Comparison of ENCODE assay signal across 24 mouse cellular contexts in genomic region chr1:12519601-12520000, GRCm38 (mm10).
"Had no signal": no experiment of that assay in that cellular context is flagged by ENCODE, and none has a peak within 500 bp of the region (broad histone marks: within the 10 kb centered on the region; RNA-seq: fewer than 3 reads in every experiment).

No protein-coding gene starts in this region.

- H3K36me3 ChIP-seq: heart, embryonic 10.5 days; heart, embryonic 12.5 days; hindbrain, embryonic 10.5 days; hindbrain, embryonic 12.5 days; intestine, embryonic 15.5 days; limb, embryonic 13.5 days; liver, embryonic 13.5 days; liver, embryonic 15.5 days had no signal

- H3K9ac ChIP-seq: heart, embryonic 12.5 days; hindbrain, embryonic 12.5 days; hindbrain, embryonic 14.5 days; intestine, embryonic 15.5 days; limb, embryonic 13.5 days; liver, embryonic 13.5 days; liver, embryonic 15.5 days had no signal

- H3K4me3 ChIP-seq: heart, embryonic 10.5 days; heart, embryonic 12.5 days; hindbrain, embryonic 10.5 days; hindbrain, embryonic 12.5 days; intestine, embryonic 15.5 days; layer of hippocampus, adult 2 months; limb, embryonic 13.5 days; liver, embryonic 13.5 days; liver, embryonic 15.5 days had no signal

- H3K27me3 ChIP-seq: heart, embryonic 12.5 days; hindbrain, embryonic 12.5 days; intestine, embryonic 15.5 days; limb, embryonic 13.5 days; liver, embryonic 13.5 days; liver, embryonic 15.5 days had no signal

- H3K27ac ChIP-seq: heart, embryonic 10.5 days; hindbrain, embryonic 10.5 days; hindbrain, embryonic 12.5 days; hindbrain, embryonic 14.5 days; intestine, embryonic 15.5 days; layer of hippocampus, adult 2 months; limb, embryonic 13.5 days; liver, embryonic 13.5 days; liver, embryonic 15.5 days had no signal

- H3K9me3 ChIP-seq: heart, embryonic 10.5 days; heart, embryonic 12.5 days; hindbrain, embryonic 10.5 days; hindbrain, embryonic 12.5 days; intestine, embryonic 15.5 days; limb, embryonic 13.5 days; liver, embryonic 13.5 days; liver, embryonic 15.5 days had no signal

- H3K4me1 ChIP-seq: heart, embryonic 10.5 days; heart, embryonic 12.5 days; hindbrain, embryonic 10.5 days; hindbrain, embryonic 12.5 days; intestine, embryonic 15.5 days; liver, embryonic 13.5 days; liver, embryonic 15.5 days had no signal

- H3K4me2 ChIP-seq: heart, embryonic 12.5 days; hindbrain, embryonic 12.5 days; hindbrain, embryonic 14.5 days; intestine, embryonic 15.5 days; limb, embryonic 13.5 days; liver, embryonic 11.5 days; liver, embryonic 13.5 days; liver, embryonic 15.5 days had no signal

- DNase-seq: gastrocnemius, postnatal 14 days; heart, adult 18-20 months; heart, postnatal 10 days; heart, postnatal 4 days; kidney, adult 18-20 months; kidney, adult 8-10 months; kidney, postnatal 10 days; kidney, postnatal 25 days; kidney, postnatal 4 days; liver; liver, embryonic 13.5 days had no signal

- ATAC-seq: hindbrain, embryonic 16.5 days; inflammation-experienced regulatory T-cells, adult 6 months; intestine, embryonic 15.5 days; intestine, postnatal 0 days had no signal
